In the genomic region with DNA sequence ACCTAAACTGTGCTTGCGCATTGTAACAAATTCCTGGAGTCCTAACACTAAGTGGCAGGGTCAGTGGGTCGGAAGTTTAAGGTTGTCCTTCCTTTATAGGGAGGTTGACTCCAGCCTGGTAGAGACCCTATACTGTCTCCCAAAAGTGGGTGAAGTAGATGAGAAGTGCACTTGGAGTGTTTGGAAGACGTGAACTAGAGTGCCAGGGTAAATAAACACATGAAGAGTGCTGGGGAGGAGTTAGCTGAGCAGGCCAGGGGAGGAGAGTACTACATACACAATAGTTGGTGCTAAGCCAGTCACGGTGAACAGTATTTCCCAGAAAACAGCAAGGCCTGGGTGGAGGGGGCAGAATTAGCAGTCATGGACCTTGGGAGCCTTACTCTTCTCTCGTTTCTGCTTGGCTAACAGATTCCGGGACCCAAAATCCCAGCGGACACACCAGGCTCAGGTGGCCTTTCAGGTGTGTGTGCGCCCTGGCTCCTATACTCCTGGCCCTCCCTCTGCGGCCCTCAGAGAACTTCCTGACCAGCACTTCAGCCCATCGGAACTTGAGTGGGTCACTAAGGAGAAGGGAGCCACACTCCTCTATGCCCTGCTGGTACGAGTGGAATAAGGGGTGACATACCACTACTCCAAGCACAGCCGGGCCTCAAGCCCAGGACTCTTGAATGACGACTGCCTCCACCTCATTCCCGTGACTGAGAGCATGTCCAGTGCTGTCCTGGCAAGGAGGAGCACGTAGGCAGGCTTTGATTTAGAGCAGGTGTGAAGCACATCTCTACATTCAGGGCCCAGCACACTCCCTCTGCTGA, we compare ENCODE assay signal across 8 mouse cellular contexts. TPM values are rescaled to one million over a fixed set of nuclear protein-coding genes. Genes with fewer than 3 reads are reported as not detected.
DNase-seq lines count a peak whose midpoint lies in the region; ATAC-seq and TF ChIP-seq lines count a peak whose summit lies in the region.

No protein-coding gene starts in this region.

- intact Hi-C loops in heart, adult 2 months (cut with DNase I): loop anchor here (1.0 kb wide), 1 partner anchor 11 kb away; no protein-coding TSS in a partner anchor
- intact Hi-C loops in heart, postnatal 10 days (cut with DNase I): no loop called here

- WGBS in heart, adult 2 months: 76% methylated on average over 15 of the region's 15 CpGs
- 79% methylated on average over 15 of the region's 15 CpGs for WGBS in hindbrain, embryonic 13.5 days

- H3K79me2 ChIP-seq in heart, adult 2 months (replicated peaks; ENCODE audit: control insufficient read depth, insufficient read depth, low read length): peaks cover 3% of the 10 kb centered on the region; the same call in 1 of the 2 replicates

- peak; percentile 29 for ATAC-seq in hindbrain, embryonic 13.5 days (ENCODE audit: low FRiP score)

- H3K4me1 ChIP-seq in heart, adult 2 months (ENCODE audit: control insufficient read depth, insufficient read depth, low read length): peaks cover 7% of the 10 kb centered on the region; the same call in 1 of the 2 replicates
- peaks cover 0 to 10% of the 10 kb centered on the region in 2 experiments; a peak in 1 of 4 replicates for H3K4me1 ChIP-seq in ES-E14 (ENCODE audit: control insufficient read depth in 2 of 2, insufficient read depth in 2 of 2, low read length in 2 of 2, poor library complexity in 1 of 2)
- peaks cover 31% of the 10 kb centered on the region for H3K4me1 ChIP-seq in hindbrain, embryonic 13.5 days (replicated peaks)

- TF ChIP-seq CTCF in heart, adult 2 months (IDR thresholded peaks at IDR 0.05): no peak

- peak in 1 of 2 experiments; percentile 10 for DNase-seq in heart, adult 2 months
- DNase-seq in heart, postnatal 10 days: no peak
- DNase-seq in ES-E14 (ENCODE audit: low read depth, low spot score): no peak
- peak; percentile 75 for DNase-seq in lung, postnatal 25 days (ENCODE audit: low spot score)
- DNase-seq in right cerebral cortex, postnatal 4 days: no peak
- no peak for DNase-seq in ovary, postnatal 36 days (ENCODE audit: low spot score)
- DNase-seq in yolk sac, embryonic 10.5 days (ENCODE audit: low spot score): no peak

- H3K9me3 ChIP-seq in ES-E14 (ENCODE audit: control insufficient read depth, insufficient read depth, low read depth, low read length): no peaks in the 10 kb centered on the region
- H3K9me3 ChIP-seq in hindbrain, embryonic 13.5 days: no peaks in the 10 kb centered on the region

- no peak for TF ChIP-seq EP300 in heart, adult 2 months (IDR thresholded peaks at IDR 0.05; ENCODE audit: insufficient read depth, low read depth, low read length)

- in situ Hi-C loops in ES-E14 (cut with MboI; ENCODE audit: low sequenced_read_pairs in 2 of 2, unreplicated experiment in 2 of 2): no loop called here

- H3K9ac ChIP-seq in heart, adult 2 months (ENCODE audit: low read depth, low read length): no peak overlapping the region
- peak overlapping the region; percentile 73 for H3K9ac ChIP-seq in ES-E14 (ENCODE audit: insufficient read depth, low read depth, low read length, poor library complexity, severe bottlenecking)
- H3K9ac ChIP-seq in hindbrain, embryonic 13.5 days: peak overlapping the region; percentile 91

- H3K4me2 ChIP-seq in hindbrain, embryonic 13.5 days: peak overlapping the region; percentile 100

- no peak for TF ChIP-seq POLR2A in heart, adult 2 months (IDR thresholded peaks at IDR 0.05; ENCODE audit: insufficient read depth, low read depth, low read length)

- H3K27ac ChIP-seq in heart, adult 2 months: no peak overlapping the region; the same call in 1 of the 2 replicates
- H3K27ac ChIP-seq in ES-E14 (ENCODE audit: insufficient read depth, low read depth, low read length, poor library complexity, severe bottlenecking): peak overlapping the region; percentile 38; the same call in 1 of the 2 replicates
- H3K27ac ChIP-seq in hindbrain, embryonic 13.5 days: peak overlapping the region; percentile 91

- peak overlapping the region; percentile 97 for H3K4me3 ChIP-seq in heart, adult 2 months
- peak overlapping the region; percentile 80 to 87 for H3K4me3 ChIP-seq in ES-E14 (ENCODE audit: insufficient read depth in 1 of 2, low read depth in 1 of 2, low read length in 2 of 2, poor library complexity in 1 of 2, severe bottlenecking in 1 of 2)
- H3K4me3 ChIP-seq in hindbrain, embryonic 13.5 days: peak overlapping the region; percentile 91

- peaks cover 2% of the 10 kb centered on the region; the same call in 1 of the 2 replicates for H3K36me3 ChIP-seq in heart, adult 2 months (ENCODE audit: control insufficient read depth, insufficient read depth, low read length)
- H3K36me3 ChIP-seq in ES-E14 (ENCODE audit: control insufficient read depth, insufficient read depth, low read length, poor library complexity, severe bottlenecking): peaks cover 66% of the 10 kb centered on the region
- peaks cover 88% of the 10 kb centered on the region for H3K36me3 ChIP-seq in hindbrain, embryonic 13.5 days

- H3K27me3 ChIP-seq in heart, adult 2 months (ENCODE audit: control insufficient read depth, insufficient read depth, low read length): no peaks in the 10 kb centered on the region
- no peaks in the 10 kb centered on the region for H3K27me3 ChIP-seq in hindbrain, embryonic 13.5 days

TF ChIP-seq in ES-E14, 5 proteins besides CTCF, POLR2A, EP300 and RAD21:
- TF ChIP-seq CHD2 (IDR thresholded peaks at IDR 0.05; ENCODE audit: low read depth, low read length) (no peak), HCFC1 (IDR thresholded peaks at IDR 0.05; ENCODE audit: borderline replicate concordance, insufficient read depth, low read length) (no peak), ZC3H11A (IDR thresholded peaks at IDR 0.05; ENCODE audit: borderline replicate concordance, low read depth, low read length) (no peak), MAFK (IDR thresholded peaks at IDR 0.05; ENCODE audit: insufficient read depth, low read depth, low read length) (no peak), ZNF384 (IDR thresholded peaks at IDR 0.05; ENCODE audit: low read depth, low read length) (no peak)
TF ChIP-seq in ES-E14: peak in this region for 0.

RNA-seq across cellular contexts. Expression of gene Gps2, which starts 0.8 kb away (rescaled TPM):
- total RNA-seq in heart, adult 2 months (2021): 10 to 100 TPM; 27.2 to 28.4 TPM
- polyA plus RNA-seq in heart, adult 2 months (2012; rRNA removed): 53.9 and 63.9 TPM in 2 replicates
- 10 to 100 TPM; 29.4 to 30.5 TPM for total RNA-seq in heart, postnatal 10 days (2021)
- total RNA-seq in ES-E14 (2012; rRNA removed): 14.3 and 15.5 TPM in 2 replicates
- 72.4 and 77.3 TPM in 2 replicates for polyA plus RNA-seq in hindbrain, embryonic 13.5 days (2015; fragmentation: Nextera tagmentation; extraction: Ambion mirVana)

RNA-seq across cellular contexts. Expression of gene Eif5a, which starts 8.8 kb away (rescaled TPM):
- 100 to 1,000 TPM; 397 to 444 TPM for total RNA-seq in heart, adult 2 months (2021)
- polyA plus RNA-seq in heart, adult 2 months (2012; rRNA removed): 360 and 540 TPM in 2 replicates
- 100 to 1,000 TPM; 488 to 490 TPM for total RNA-seq in heart, postnatal 10 days (2021)
- 754 and 926 TPM in 2 replicates for total RNA-seq in ES-E14 (2012; rRNA removed)
- polyA plus RNA-seq in hindbrain, embryonic 13.5 days (2015; fragmentation: Nextera tagmentation; extraction: Ambion mirVana): 1,129 and 1,134 TPM in 2 replicates

RNA-seq across cellular contexts. Expression of gene Neurl4, which starts 12.1 kb away (rescaled TPM):
- 10 to 100 TPM; 42.6 to 47.1 TPM for total RNA-seq in heart, adult 2 months (2021)
- 31.5 and 54.1 TPM in 2 replicates for polyA plus RNA-seq in heart, adult 2 months (2012; rRNA removed)
- total RNA-seq in heart, postnatal 10 days (2021): 10 to 100 TPM; 39.2 to 39.9 TPM
- 66.3 and 98.2 TPM in 2 replicates for total RNA-seq in ES-E14 (2012; rRNA removed)
- polyA plus RNA-seq in hindbrain, embryonic 13.5 days (2015; fragmentation: Nextera tagmentation; extraction: Ambion mirVana): 18.8 and 22.6 TPM in 2 replicates

RNA-seq across cellular contexts. Expression of gene 2810408A11Rik, which starts 12.1 kb away (rescaled TPM):
- total RNA-seq in heart, adult 2 months (2021): under 1 TPM; 0.23 to 0.34 TPM
- 0.15 and 0.41 TPM in 2 replicates for polyA plus RNA-seq in heart, adult 2 months (2012; rRNA removed)
- total RNA-seq in heart, postnatal 10 days (2021): 1 to 10 TPM; 2.1 to 2.7 TPM
- 3.3 and 5.7 TPM in 2 replicates for total RNA-seq in ES-E14 (2012; rRNA removed)
- 10.3 and 11.7 TPM in 2 replicates for polyA plus RNA-seq in hindbrain, embryonic 13.5 days (2015; fragmentation: Nextera tagmentation; extraction: Ambion mirVana)

RNA-seq across cellular contexts. Expression of gene Acap1, which starts 17.6 kb away (rescaled TPM):
- 1 to 10 TPM in 1 of 2 experiments, under 1 TPM in 1; 0.65 to 1.1 TPM for total RNA-seq in heart, adult 2 months (2021)
- 1.7 and 3.3 TPM in 2 replicates for polyA plus RNA-seq in heart, adult 2 months (2012; rRNA removed)
- 1 to 10 TPM; 2.7 to 3.0 TPM for total RNA-seq in heart, postnatal 10 days (2021)
- total RNA-seq in ES-E14 (2012; rRNA removed): 9.6 and 14.7 TPM in 2 replicates
- 0.17 and 0.52 TPM in 2 replicates for polyA plus RNA-seq in hindbrain, embryonic 13.5 days (2015; fragmentation: Nextera tagmentation; extraction: Ambion mirVana)
